Mouse (Mus musculus) MEL (cell line): ENCODE data around the gene Ten1. TPM values are rescaled to one million over a fixed set of nuclear protein-coding genes. Genes with fewer than 3 reads are reported as not detected.

ENCODE experiments used
- DNase-seq: peaks from one replicate; pipeline ENCODE4 v3.0.0; 2011; ENCODE audit warnings: low read depth, low spot score
- H3K27ac ChIP-seq: 2 replicates; pipeline ENCODE4 v1.5.1; 2012; ENCODE audit warnings: low read depth, mild to moderate bottlenecking, control low read depth, low read length, moderate library complexity; ENCODE audit not compliant: control insufficient read depth
- H3K27me3 ChIP-seq, 2 experiments: fragments of 150-350 bp in 1 of 2; sonication (generic) in 1 of 2; 2 replicates each; pipeline ENCODE4 v1.6.1; 2012; ENCODE audit warnings: low read length in 2 of 2, mild to moderate bottlenecking in 2 of 2, improper control_type of control experiment in 1 of 2, moderate library complexity in 1 of 2; ENCODE audit not compliant: insufficient read depth in 2 of 2, control insufficient read depth in 1 of 2
- H3K36me3 ChIP-seq, 2 experiments: 2 replicates each; pipeline ENCODE4 v1.6.1; 2012 to 2014; ENCODE audit warnings: low read length in 2 of 2, improper control_type of control experiment in 1 of 2, inconsistent platforms in 1 of 2, mild to moderate bottlenecking in 1 of 2; ENCODE audit not compliant: insufficient read depth in 2 of 2, control insufficient read depth in 1 of 2
- H3K4me1 ChIP-seq, 2 experiments: fragments of 150-350 bp in 1 of 2; sonication (generic) in 1 of 2; 2 replicates each; pipeline ENCODE4 v1.6.1; 2012; ENCODE audit warnings: low read length in 2 of 2, improper control_type of control experiment in 1 of 2, mild to moderate bottlenecking in 1 of 2; ENCODE audit not compliant: insufficient read depth in 2 of 2, control insufficient read depth in 1 of 2
- H3K4me3 ChIP-seq, 2 experiments: fragments of 150-350 bp in 1 of 2; sonication (generic) in 1 of 2; 2 replicates each; pipeline ENCODE4 v1.5.1; 2012; ENCODE audit warnings: low read depth in 2 of 2, low read length in 2 of 2, mild to moderate bottlenecking in 2 of 2, moderate library complexity in 2 of 2, control low read depth in 1 of 2, improper control_type of control experiment in 1 of 2; ENCODE audit not compliant: control insufficient read depth in 1 of 2, insufficient read depth in 1 of 2
- H3K79me2 ChIP-seq: 2 replicates; pipeline ENCODE4 v1.6.1; 2012; ENCODE audit warnings: mild to moderate bottlenecking, low read length, moderate library complexity; ENCODE audit not compliant: control insufficient read depth, poor library complexity, insufficient read depth
- H3K9ac ChIP-seq: 2 replicates; pipeline ENCODE4 v1.6.1; 2012; ENCODE audit warnings: low read depth, mild to moderate bottlenecking, control low read depth, low read length, moderate library complexity; ENCODE audit not compliant: control insufficient read depth, poor library complexity, severe bottlenecking
- H3K9me3 ChIP-seq: fragments of 150-350 bp; sonication (generic); replicated peaks from 2 replicates; pipeline ENCODE4 v1.6.1; 2012; ENCODE audit warnings: mild to moderate bottlenecking, low read length, improper control_type of control experiment, moderate library complexity; ENCODE audit not compliant: insufficient read depth
- BHLHE40 ChIP-seq: IDR thresholded peaks from 2 replicates; pipeline ENCODE4 v1.6.1; 2012; ENCODE audit warnings: low read depth, mild to moderate bottlenecking, inconsistent platforms, low read length, improper control_type of control experiment, borderline replicate concordance
- CHD1 ChIP-seq: IDR thresholded peaks from 2 replicates; pipeline ENCODE4 v1.6.1; 2012; ENCODE audit warnings: low read depth, mild to moderate bottlenecking, inconsistent platforms, low read length, improper control_type of control experiment
- CHD2 ChIP-seq: IDR thresholded peaks from 2 replicates; pipeline ENCODE4 v1.6.1; 2011; ENCODE audit warnings: low read length, improper control_type of control experiment
- CTCF ChIP-seq, 3 experiments: IDR thresholded peaks in 2 of 3; conservative IDR thresholded peaks in 1 of 3; 2 replicates each; pipeline ENCODE4 v1.5.1; 2011 to 2012; ENCODE audit warnings: low read length in 3 of 3, low read depth in 2 of 3, mild to moderate bottlenecking in 2 of 3, improper control_type of control experiment in 1 of 3, inconsistent platforms in 1 of 3, mixed read lengths in 1 of 3, moderate library complexity in 1 of 3; ENCODE audit not compliant: control insufficient read depth in 1 of 3, insufficient read depth in 1 of 3, poor library complexity in 1 of 3, severe bottlenecking in 1 of 3
- E2F4 ChIP-seq: IDR thresholded peaks from 2 replicates; pipeline ENCODE4 v1.6.1; 2011; ENCODE audit warnings: low read depth, low read length, improper control_type of control experiment, borderline replicate concordance
- ETS1 ChIP-seq: IDR thresholded peaks from 2 replicates; pipeline ENCODE4 v1.6.1; 2012; ENCODE audit warnings: low read depth, mild to moderate bottlenecking, inconsistent platforms, low read length, improper control_type of control experiment, moderate library complexity
- GABPA ChIP-seq: IDR thresholded peaks from 2 replicates; pipeline ENCODE4 v1.6.1; 2012; ENCODE audit warnings: low read depth, mild to moderate bottlenecking, inconsistent platforms, low read length, improper control_type of control experiment, moderate library complexity
- HCFC1 ChIP-seq: IDR thresholded peaks from 2 replicates; pipeline ENCODE4 v1.6.1; 2012; ENCODE audit warnings: low read depth, mild to moderate bottlenecking, inconsistent platforms, low read length, improper control_type of control experiment, moderate library complexity
- JUND ChIP-seq: IDR thresholded peaks from 2 replicates; pipeline ENCODE4 v1.6.1; 2011; ENCODE audit warnings: low read depth, mild to moderate bottlenecking, improper control_type of control experiment, low read length
- KAT2A ChIP-seq: conservative IDR thresholded peaks from 2 replicates; pipeline ENCODE4 v1.6.1; 2012; ENCODE audit warnings: low read depth, low read length, improper control_type of control experiment, inconsistent platforms
- MAFK ChIP-seq: IDR thresholded peaks from 2 replicates; pipeline ENCODE4 v1.6.1; 2011; ENCODE audit warnings: low read depth, mild to moderate bottlenecking, low read length, improper control_type of control experiment, borderline replicate concordance
- MAX ChIP-seq: IDR thresholded peaks from 2 replicates; pipeline ENCODE4 v1.6.1; 2011; ENCODE audit warnings: low read length, improper control_type of control experiment
- MAZ ChIP-seq: IDR thresholded peaks from 2 replicates; pipeline ENCODE4 v1.6.1; 2012; ENCODE audit warnings: low read depth, mild to moderate bottlenecking, inconsistent platforms, low read length, improper control_type of control experiment
- MEF2A ChIP-seq: IDR thresholded peaks from 2 replicates; pipeline ENCODE4 v1.6.1; 2014; ENCODE audit warnings: low read depth, mild to moderate bottlenecking, inconsistent platforms, low read length, improper control_type of control experiment; ENCODE audit not compliant: poor library complexity, insufficient replicate concordance, severe bottlenecking; ENCODE audit errors: extremely low read depth
- MXI1 ChIP-seq: IDR thresholded peaks from 2 replicates; pipeline ENCODE4 v1.6.1; 2011; ENCODE audit warnings: mild to moderate bottlenecking, low read depth, low read length, improper control_type of control experiment
- MYB ChIP-seq: IDR thresholded peaks from 2 replicates; pipeline ENCODE4 v1.6.1; 2011; ENCODE audit warnings: mild to moderate bottlenecking, low read depth, low read length, improper control_type of control experiment
- NRF1 ChIP-seq: IDR thresholded peaks from 2 replicates; pipeline ENCODE4 v1.6.1; 2014; ENCODE audit warnings: low read depth, mild to moderate bottlenecking, inconsistent platforms, low read length, improper control_type of control experiment, moderate library complexity; ENCODE audit not compliant: poor library complexity, insufficient read depth, severe bottlenecking
- POLR2A ChIP-seq, 2 experiments: IDR thresholded peaks; 2 replicates each; pipeline ENCODE4 v1.6.1; 2011 to 2012; ENCODE audit warnings: low read length in 2 of 2, mild to moderate bottlenecking in 2 of 2, control low read depth in 1 of 2, improper control_type of control experiment in 1 of 2, low read depth in 1 of 2, moderate library complexity in 1 of 2; ENCODE audit not compliant: control insufficient read depth in 1 of 2, insufficient read depth in 1 of 2, poor library complexity in 1 of 2
- POLR2AphosphoS5 ChIP-seq: IDR thresholded peaks from 2 replicates; pipeline ENCODE4 v1.6.1; 2012; ENCODE audit warnings: low read depth, borderline replicate concordance, mild to moderate bottlenecking, inconsistent platforms, low read length, moderate library complexity, mixed read lengths
- RAD21 ChIP-seq: IDR thresholded peaks from 2 replicates; pipeline ENCODE4 v1.6.1; 2011; ENCODE audit warnings: mild to moderate bottlenecking, low read depth, low read length, improper control_type of control experiment
- RCOR1 ChIP-seq: IDR thresholded peaks from 2 replicates; pipeline ENCODE4 v1.6.1; 2012; ENCODE audit warnings: low read depth, mild to moderate bottlenecking, inconsistent platforms, low read length, improper control_type of control experiment
- SIN3A ChIP-seq: IDR thresholded peaks from 2 replicates; pipeline ENCODE4 v1.6.1; 2012; ENCODE audit warnings: low read length, improper control_type of control experiment, inconsistent platforms
- SMC3 ChIP-seq: IDR thresholded peaks from 2 replicates; pipeline ENCODE4 v1.6.1; 2011; ENCODE audit warnings: low read depth, low read length, improper control_type of control experiment
- TAL1 ChIP-seq: IDR thresholded peaks from 2 replicates; pipeline ENCODE4 v1.6.1; 2012; ENCODE audit warnings: mild to moderate bottlenecking, inconsistent platforms, low read length, moderate library complexity, mixed read lengths
- TBP ChIP-seq: IDR thresholded peaks from 2 replicates; pipeline ENCODE4 v1.8.0; 2011; ENCODE audit warnings: low read depth, low read length, improper control_type of control experiment
- TCF12 ChIP-seq: IDR thresholded peaks from 2 replicates; pipeline ENCODE4 v1.6.1; 2014; ENCODE audit warnings: low read depth, mild to moderate bottlenecking, inconsistent platforms, low read length, improper control_type of control experiment, moderate library complexity
- UBTF ChIP-seq: IDR thresholded peaks from 2 replicates; pipeline ENCODE4 v1.6.1; 2012; ENCODE audit warnings: low read depth, mild to moderate bottlenecking, inconsistent platforms, low read length, improper control_type of control experiment, moderate library complexity, borderline replicate concordance; ENCODE audit not compliant: insufficient read depth
- ZC3H11A ChIP-seq: IDR thresholded peaks from 2 replicates; pipeline ENCODE4 v1.6.1; 2012; ENCODE audit warnings: low read depth, mild to moderate bottlenecking, inconsistent platforms, low read length, improper control_type of control experiment
- ZKSCAN1 ChIP-seq: IDR thresholded peaks from 2 replicates; pipeline ENCODE4 v1.6.1; 2012; ENCODE audit warnings: low read depth, mild to moderate bottlenecking, inconsistent platforms, low read length, improper control_type of control experiment, moderate library complexity
- ZMIZ1 ChIP-seq: IDR thresholded peaks from 2 replicates; pipeline ENCODE4 v1.6.1; 2012; ENCODE audit warnings: low read depth, mild to moderate bottlenecking, inconsistent platforms, low read length, improper control_type of control experiment, moderate library complexity
- polyA plus RNA-seq, 2 experiments: library from polyadenylated mRNA; stranded (reverse) in 1 of 2; unstranded in 1 of 2; fragments of >175 nt in 1 of 2; fragments of >200 nt in 1 of 2; gene quantifications; 2 replicates each; pipeline versions ENCODE4 v1.2.1 to v1.2.4; 2012; ENCODE audit warnings: low replicate concordance in 2 of 2, low read depth in 1 of 2; ENCODE audit not compliant: insufficient read length in 2 of 2, insufficient read depth in 1 of 2, missing spikeins in 1 of 2
- total RNA-seq: library from RNA; depleted of rRNA; stranded (reverse); fragments of 300-350 nt; gene quantifications from 2 replicates; pipeline ENCODE4 v1.2.3, GENCODE M21; 2012

Gene Ten1
- total and polyA plus RNA-seq, 3 experiments = 60.8 to 66.9 TPM; not detected in 1

GRCm38 (mm10) chr11:116187226-116187930, 11.3 kb upstream of the Ten1 start:
- DNase-seq = no peak
- H3K4me1 ChIP-seq = no peaks in the 10 kb centered on the region
- TF ChIP-seq ZKSCAN1 (no peak), CHD1 (no peak), TCF12 (no peak), MEF2A (no peak), BHLHE40 (no peak), MAX (no peak), RCOR1 (no peak), MAFK (no peak), MXI1 (no peak)

GRCm38 (mm10) chr11:116194619-116195018, 4.0 kb upstream of the Ten1 start:
- peaks cover 8% of the 10 kb centered on the region for H3K79me2 ChIP-seq
- no peaks in the 10 kb centered on the region for H3K27me3 ChIP-seq
- H3K9ac ChIP-seq = no peak overlapping the region
- no peaks in the 10 kb centered on the region for H3K9me3 ChIP-seq
- peaks cover 24 to 25% of the 10 kb centered on the region in 2 experiments for H3K4me1 ChIP-seq
- peak; percentile 84 for DNase-seq
- H3K4me3 ChIP-seq = peak overlapping the region in 1 of 2 experiments; percentile 10; a peak in 2 of 4 replicates
- peaks cover 0 to 40% of the 10 kb centered on the region in 2 experiments; a peak in 2 of 4 replicates for H3K36me3 ChIP-seq
- peak overlapping the region; percentile 80 for H3K27ac ChIP-seq
- TF ChIP-seq ETS1 (peak; percentile 91), CHD2 (no peak), E2F4 (no peak), HCFC1 (0 out of 2 replicates have a peak, but pooled peaks have one; percentile 11), BHLHE40 (peak; percentile 70), RCOR1 (peak; percentile 92), KAT2A (no peak; the same call in 1 of the 2 replicates), SMC3 (peak; percentile 16; the same call in 1 of the 2 replicates), TBP (no peak), UBTF (no peak), RAD21 (no peak), POLR2AphosphoS5 (no peak), MAFK (peak; percentile 89; the same call in 1 of the 2 replicates), CTCF (IDR thresholded peaks at IDR 0.05 in 2 of 3, conservative IDR thresholded peaks at IDR 0.05 in 1 of 3; ENCODE audit: control insufficient read depth in 1 of 3, insufficient read depth in 1 of 3, low read depth in 2 of 3, low read length in 3 of 3, poor library complexity in 1 of 3, severe bottlenecking in 1 of 3) (no peak), TAL1 (peak; percentile 75), ZMIZ1 (no peak), NRF1 (0 out of 2 replicates have a peak, but pooled peaks have one; percentile 8), MAZ (no peak; the same call in 1 of the 2 replicates), POLR2A (IDR thresholded peaks at IDR 0.05; ENCODE audit: control insufficient read depth in 1 of 2, insufficient read depth in 1 of 2, low read depth in 1 of 2, low read length in 2 of 2, poor library complexity in 1 of 2) (no peak), MYB (peak; percentile 46; the same call in 1 of the 2 replicates), GABPA (no peak), ZC3H11A (no peak), JUND (peak; percentile 44; the same call in 1 of the 2 replicates), MXI1 (0 out of 2 replicates have a peak, but pooled peaks have one; percentile 23), SIN3A (peak; percentile 66; the same call in 1 of the 2 replicates)

More at GRCm38 (mm10) chr11:116187226-116187930, 11.3 kb upstream of the Ten1 start:
- H3K36me3 ChIP-seq = peaks cover 0 to 5% of the 10 kb centered on the region in 2 experiments; a peak in 2 of 4 replicates
- no peaks in the 10 kb centered on the region for H3K9me3 ChIP-seq
- no peaks in the 10 kb centered on the region for H3K79me2 ChIP-seq
- H3K27ac ChIP-seq = no peak overlapping the region
- H3K4me3 ChIP-seq = no peak overlapping the region
- no peaks in the 10 kb centered on the region for H3K27me3 ChIP-seq
- H3K9ac ChIP-seq = no peak overlapping the region
